Mouse (Mus musculus): ENCODE data around the gene Gm13694. TPM values are rescaled to one million over a fixed set of nuclear protein-coding genes. Genes with fewer than 3 reads are reported as not detected.
"Not testable (repeated sequence)": the region's sequence is repeated elsewhere in the genome, so short reads cannot be mapped to it uniquely, and the experiment has no call there.

The Gm13694 gene
- not detected in 2 replicates for polyA plus RNA-seq (2014; fragmentation: Nextera tagmentation; extraction: Ambion mirVana)

DNA sequence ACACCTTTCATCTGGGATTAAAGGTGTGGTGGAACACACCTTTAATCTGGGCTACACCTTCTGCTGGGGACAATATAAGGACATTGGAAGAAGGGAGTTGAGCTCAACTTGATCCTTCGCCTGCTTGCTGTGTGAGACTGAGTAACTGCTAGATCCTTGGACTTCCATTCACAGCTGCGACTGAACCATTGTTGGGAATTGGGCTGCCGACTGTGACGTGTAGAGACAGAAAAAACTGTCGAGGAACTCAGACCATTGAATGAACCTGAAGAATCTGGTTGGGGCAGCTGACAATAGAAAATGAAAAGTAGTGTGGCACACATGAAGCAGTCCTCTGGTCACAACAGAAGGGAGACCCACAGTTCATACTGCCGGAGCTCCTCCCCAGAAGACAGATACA, at the start of gene Gm13694:
TSS of gene Gm13694 (plus strand) at position 301 of the 400 bp plus-strand sequence.
- not testable (repeated sequence) for H3K4me3 ChIP-seq (ENCODE audit: low read length); H3K9ac ChIP-seq (ENCODE audit: low read depth, low read length)

GRCm38 (mm10) chr2:83929478-83930088, 49.1 kb upstream of the Gm13694 start:
- no peak overlapping the region for H3K9ac ChIP-seq (ENCODE audit: low read depth, low read length)
- H3K27ac ChIP-seq (ENCODE audit: low read depth, low read length): no peak overlapping the region
- no peak overlapping the region for H3K4me3 ChIP-seq (ENCODE audit: low read length)
- H3K27me3 ChIP-seq (ENCODE audit: control insufficient read depth, insufficient read depth, low read length): no peaks in the 10 kb centered on the region
- no peak overlapping the region for H3K4me2 ChIP-seq (replicated peaks; ENCODE audit: low read depth, low read length)
- H3K4me1 ChIP-seq (ENCODE audit: control insufficient read depth, insufficient read depth, low read length): no peaks in the 10 kb centered on the region
- 23% methylated on average over 2 of the region's 2 CpGs for WGBS
- no peaks in the 10 kb centered on the region for H3K36me3 ChIP-seq (ENCODE audit: control insufficient read depth, insufficient read depth, low read length)
- no peaks in the 10 kb centered on the region for H3K9me3 ChIP-seq (ENCODE audit: control insufficient read depth, low read length)
- peak; percentile 81; the same call in 1 of the 2 replicates for ATAC-seq (ENCODE audit: low FRiP score, low TSS enrichment)

More for the DNA sequence above, at the start of gene Gm13694:
- not testable (repeated sequence) for H3K27ac ChIP-seq (ENCODE audit: low read depth, low read length); ATAC-seq (ENCODE audit: low FRiP score, low TSS enrichment); H3K27me3 ChIP-seq (ENCODE audit: control insufficient read depth, insufficient read depth, low read length); H3K4me1 ChIP-seq (ENCODE audit: control insufficient read depth, insufficient read depth, low read length); H3K4me2 ChIP-seq (replicated peaks; ENCODE audit: low read depth, low read length); H3K36me3 ChIP-seq (ENCODE audit: control insufficient read depth, insufficient read depth, low read length); H3K9me3 ChIP-seq (ENCODE audit: control insufficient read depth, low read length)
- no CpG with 5 or more reads among the region's 6 CpGs for WGBS

- H3K4me1 ChIP-seq (ENCODE audit: control insufficient read depth, insufficient read depth, low read length): peaks cover 4% of the 10 kb centered on the region; the same call in 1 of the 2 replicates
- H3K36me3 ChIP-seq (ENCODE audit: control insufficient read depth, insufficient read depth, low read length): no peaks in the 10 kb centered on the region
- H3K9ac ChIP-seq (ENCODE audit: low read depth, low read length): no peak within 1 kb of the TSS
- peak within 1 kb of the TSS; percentile 19; the same call in 1 of the 2 replicates for H3K4me3 ChIP-seq (ENCODE audit: low read length)
- peak within 1 kb of the TSS; percentile 42 for H3K4me2 ChIP-seq (replicated peaks; ENCODE audit: low read depth, low read length)
- ATAC-seq (ENCODE audit: low FRiP score, low TSS enrichment): peak; percentile 89
- H3K27ac ChIP-seq (ENCODE audit: low read depth, low read length): no peak within 1 kb of the TSS
- H3K9me3 ChIP-seq (ENCODE audit: control insufficient read depth, low read length): no peaks in the 10 kb centered on the region
- under 1% methylated on average over 20 of the region's 20 CpGs for WGBS
- H3K27me3 ChIP-seq (ENCODE audit: control insufficient read depth, insufficient read depth, low read length): no peaks in the 10 kb centered on the region; the same call in 1 of the 2 replicates
These were observed 37.8 kb upstream of the Gm13694 start, which contains the start of gene Zswim2 for GRCm38 (mm10) chr2:83940931-83941361. Zswim2 (minus strand) TSS chr2:83941228.

- H3K27ac ChIP-seq (ENCODE audit: low read depth, low read length): no peak overlapping the region
- H3K27me3 ChIP-seq (ENCODE audit: control insufficient read depth, insufficient read depth, low read length): no peaks in the 10 kb centered on the region; the same call in 1 of the 2 replicates
- 48% methylated on average over 3 of the region's 3 CpGs for WGBS
- H3K4me1 ChIP-seq (ENCODE audit: control insufficient read depth, insufficient read depth, low read length): peaks cover 4% of the 10 kb centered on the region; the same call in 1 of the 2 replicates
- peak overlapping the region; percentile 42 for H3K4me2 ChIP-seq (replicated peaks; ENCODE audit: low read depth, low read length)
- no peaks in the 10 kb centered on the region for H3K36me3 ChIP-seq (ENCODE audit: control insufficient read depth, insufficient read depth, low read length)
- H3K4me3 ChIP-seq (ENCODE audit: low read length): no peak overlapping the region
- no peaks in the 10 kb centered on the region for H3K9me3 ChIP-seq (ENCODE audit: control insufficient read depth, low read length)
- no peak overlapping the region for H3K9ac ChIP-seq (ENCODE audit: low read depth, low read length)
- ATAC-seq (ENCODE audit: low FRiP score, low TSS enrichment): no peak
These were observed 37.4 kb upstream of the Gm13694 start for GRCm38 (mm10) chr2:83941378-83941777.

- Histone ChIP-seq H3K27ac (ENCODE audit: low read depth, low read length) (no peak overlapping the region), H3K9ac (ENCODE audit: low read depth, low read length) (no peak overlapping the region), H3K36me3 (ENCODE audit: control insufficient read depth, insufficient read depth, low read length) (no peaks in the 10 kb centered on the region), H3K27me3 (ENCODE audit: control insufficient read depth, insufficient read depth, low read length) (no peaks in the 10 kb centered on the region; the same call in 1 of the 2 replicates), H3K9me3 (ENCODE audit: control insufficient read depth, low read length) (no peaks in the 10 kb centered on the region), H3K4me3 (ENCODE audit: low read length) (no peak overlapping the region), H3K4me2 (replicated peaks; ENCODE audit: low read depth, low read length) (no peak overlapping the region), H3K4me1 (ENCODE audit: control insufficient read depth, insufficient read depth, low read length) (peaks cover 4% of the 10 kb centered on the region; the same call in 1 of the 2 replicates)
- WGBS: 64% methylated on average over 4 of the region's 4 CpGs
- no peak for ATAC-seq (ENCODE audit: low FRiP score, low TSS enrichment)
These were observed 36.9 kb upstream of the Gm13694 start for GRCm38 (mm10) chr2:83941792-83942191.

DNA sequence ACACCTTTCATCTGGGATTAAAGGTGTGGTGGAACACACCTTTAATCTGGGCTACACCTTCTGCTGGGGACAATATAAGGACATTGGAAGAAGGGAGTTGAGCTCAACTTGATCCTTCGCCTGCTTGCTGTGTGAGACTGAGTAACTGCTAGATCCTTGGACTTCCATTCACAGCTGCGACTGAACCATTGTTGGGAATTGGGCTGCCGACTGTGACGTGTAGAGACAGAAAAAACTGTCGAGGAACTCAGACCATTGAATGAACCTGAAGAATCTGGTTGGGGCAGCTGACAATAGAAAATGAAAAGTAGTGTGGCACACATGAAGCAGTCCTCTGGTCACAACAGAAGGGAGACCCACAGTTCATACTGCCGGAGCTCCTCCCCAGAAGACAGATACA, 23.3 kb upstream of the Gm13694 start, which contains the start of gene Gm13698:
TSS of gene Gm13698 (plus strand) at position 301 of the 400 bp plus-strand sequence.
- not testable (repeated sequence) for H3K36me3 ChIP-seq (ENCODE audit: control insufficient read depth, insufficient read depth, low read length); H3K27me3 ChIP-seq (ENCODE audit: control insufficient read depth, insufficient read depth, low read length); H3K27ac ChIP-seq (ENCODE audit: low read depth, low read length); H3K9ac ChIP-seq (ENCODE audit: low read depth, low read length); H3K4me3 ChIP-seq (ENCODE audit: low read length); ATAC-seq (ENCODE audit: low FRiP score, low TSS enrichment); H3K4me2 ChIP-seq (replicated peaks; ENCODE audit: low read depth, low read length); H3K4me1 ChIP-seq (ENCODE audit: control insufficient read depth, insufficient read depth, low read length); H3K9me3 ChIP-seq (ENCODE audit: control insufficient read depth, low read length)
- no CpG with 5 or more reads among the region's 6 CpGs for WGBS

GRCm38 (mm10) chr2:83961203-83961602, 17.5 kb upstream of the Gm13694 start, which contains the start of gene Gm13693:
Gm13693 (plus strand) TSS chr2:83961503.
- H3K36me3 ChIP-seq (ENCODE audit: control insufficient read depth, insufficient read depth, low read length); ATAC-seq (ENCODE audit: low FRiP score, low TSS enrichment); H3K4me3 ChIP-seq (ENCODE audit: low read length); H3K27me3 ChIP-seq (ENCODE audit: control insufficient read depth, insufficient read depth, low read length); H3K27ac ChIP-seq (ENCODE audit: low read depth, low read length); H3K4me1 ChIP-seq (ENCODE audit: control insufficient read depth, insufficient read depth, low read length); H3K9ac ChIP-seq (ENCODE audit: low read depth, low read length); H3K9me3 ChIP-seq (ENCODE audit: control insufficient read depth, low read length); H3K4me2 ChIP-seq (replicated peaks; ENCODE audit: low read depth, low read length): not testable (repeated sequence)
- no CpG with 5 or more reads among the region's 6 CpGs for WGBS

DNA sequence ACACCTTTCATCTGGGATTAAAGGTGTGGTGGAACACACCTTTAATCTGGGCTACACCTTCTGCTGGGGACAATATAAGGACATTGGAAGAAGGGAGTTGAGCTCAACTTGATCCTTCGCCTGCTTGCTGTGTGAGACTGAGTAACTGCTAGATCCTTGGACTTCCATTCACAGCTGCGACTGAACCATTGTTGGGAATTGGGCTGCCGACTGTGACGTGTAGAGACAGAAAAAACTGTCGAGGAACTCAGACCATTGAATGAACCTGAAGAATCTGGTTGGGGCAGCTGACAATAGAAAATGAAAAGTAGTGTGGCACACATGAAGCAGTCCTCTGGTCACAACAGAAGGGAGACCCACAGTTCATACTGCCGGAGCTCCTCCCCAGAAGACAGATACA, 11.7 kb upstream of the Gm13694 start, which contains the start of gene Gm13695:
TSS of gene Gm13695 (plus strand) at position 301 of the 400 bp plus-strand sequence.
- ATAC-seq (ENCODE audit: low FRiP score, low TSS enrichment); H3K4me1 ChIP-seq (ENCODE audit: control insufficient read depth, insufficient read depth, low read length); H3K9me3 ChIP-seq (ENCODE audit: control insufficient read depth, low read length); H3K36me3 ChIP-seq (ENCODE audit: control insufficient read depth, insufficient read depth, low read length); H3K4me2 ChIP-seq (replicated peaks; ENCODE audit: low read depth, low read length); H3K27me3 ChIP-seq (ENCODE audit: control insufficient read depth, insufficient read depth, low read length); H3K4me3 ChIP-seq (ENCODE audit: low read length); H3K9ac ChIP-seq (ENCODE audit: low read depth, low read length); H3K27ac ChIP-seq (ENCODE audit: low read depth, low read length): not testable (repeated sequence)
- WGBS: no CpG with 5 or more reads among the region's 6 CpGs

DNA sequence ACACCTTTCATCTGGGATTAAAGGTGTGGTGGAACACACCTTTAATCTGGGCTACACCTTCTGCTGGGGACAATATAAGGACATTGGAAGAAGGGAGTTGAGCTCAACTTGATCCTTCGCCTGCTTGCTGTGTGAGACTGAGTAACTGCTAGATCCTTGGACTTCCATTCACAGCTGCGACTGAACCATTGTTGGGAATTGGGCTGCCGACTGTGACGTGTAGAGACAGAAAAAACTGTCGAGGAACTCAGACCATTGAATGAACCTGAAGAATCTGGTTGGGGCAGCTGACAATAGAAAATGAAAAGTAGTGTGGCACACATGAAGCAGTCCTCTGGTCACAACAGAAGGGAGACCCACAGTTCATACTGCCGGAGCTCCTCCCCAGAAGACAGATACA, 5.9 kb upstream of the Gm13694 start, which contains the start of gene Gm13696:
TSS of gene Gm13696 (plus strand) at position 301 of the 400 bp plus-strand sequence.
- not testable (repeated sequence) for H3K27me3 ChIP-seq (ENCODE audit: control insufficient read depth, insufficient read depth, low read length); H3K4me3 ChIP-seq (ENCODE audit: low read length); H3K27ac ChIP-seq (ENCODE audit: low read depth, low read length); ATAC-seq (ENCODE audit: low FRiP score, low TSS enrichment); H3K4me2 ChIP-seq (replicated peaks; ENCODE audit: low read depth, low read length); H3K4me1 ChIP-seq (ENCODE audit: control insufficient read depth, insufficient read depth, low read length); H3K9ac ChIP-seq (ENCODE audit: low read depth, low read length); H3K36me3 ChIP-seq (ENCODE audit: control insufficient read depth, insufficient read depth, low read length); H3K9me3 ChIP-seq (ENCODE audit: control insufficient read depth, low read length)
- no CpG with 5 or more reads among the region's 6 CpGs for WGBS

All from kidney, embryonic 14.5 days (tissue).